Mouse (Mus musculus) cerebellum, postnatal 14 days (tissue): ENCODE measurements at regions not wholly inside any gene's neighbourhood (a gene's known extent, or its start where the extent isn't known, plus 50 kb on each side); places are given as distances from the start of the nearest gene placed in this dataset.
A peak's percentile ranks its signal among the peaks of the same experiment; 100 is the strongest.

ENCODE experiments used
- DNase-seq, 2 experiments: peaks; one replicate each; pipeline ENCODE4 v3.0.0; 2021; ENCODE audit warnings: mixed read lengths in 2 of 2

GRCm38 (mm10) chr16:76827674-76828441 is 185.6 kb upstream of the Usp25 start:
- peak; percentile 51 to 70 for DNase-seq

- peak; percentile 59 to 72 for DNase-seq
These were observed 192.2 kb upstream of the Usp25 start for GRCm38 (mm10) chr16:76821261-76821660.

GRCm38 (mm10) chr16:76816056-76816885 is 197.2 kb upstream of the Usp25 start:
- no peak for DNase-seq

- DNase-seq, result peak in 1 of 2 experiments; percentile 40
These were observed 209.8 kb upstream of the Usp25 start for GRCm38 (mm10) chr16:76803725-76804124.

GRCm38 (mm10) chr16:76786405-76787155 is 226.9 kb upstream of the Usp25 start:
- DNase-seq, result peak; percentile 49 to 64

- DNase-seq, result no peak
These were observed 230.8 kb upstream of the Usp25 start for GRCm38 (mm10) chr16:76782656-76783055.

- DNase-seq, result no peak
These were observed 237.7 kb upstream of the Usp25 start for GRCm38 (mm10) chr16:76775790-76776189.

- DNase-seq, result no peak
These were observed 239.5 kb upstream of the Usp25 start for GRCm38 (mm10) chr16:76774032-76774431.

GRCm38 (mm10) chr16:76773466-76773865 is 240.0 kb upstream of the Usp25 start:
- DNase-seq, result no peak

GRCm38 (mm10) chr16:76768607-76769006 is 244.9 kb upstream of the Usp25 start:
- DNase-seq, result peak; percentile 17 to 39

- no peak for DNase-seq
These were observed 246.9 kb upstream of the Usp25 start for GRCm38 (mm10) chr16:76766636-76767035.

- DNase-seq, result no peak
These were observed 248.0 kb upstream of the Usp25 start for GRCm38 (mm10) chr16:76765536-76765935.

- no peak for DNase-seq
These were observed 248.5 kb upstream of the Usp25 start for GRCm38 (mm10) chr16:76764994-76765393.

GRCm38 (mm10) chr16:76762619-76763283 is 250.8 kb upstream of the Usp25 start:
- no peak for DNase-seq

GRCm38 (mm10) chr16:76761848-76762247 is 251.7 kb upstream of the Usp25 start:
- DNase-seq, result no peak

GRCm38 (mm10) chr16:76761004-76761403 is 252.5 kb upstream of the Usp25 start:
- no peak for DNase-seq

GRCm38 (mm10) chr16:76754871-76755270 is 258.6 kb upstream of the Usp25 start:
- no peak for DNase-seq

- DNase-seq, result no peak
These were observed 267.1 kb upstream of the Usp25 start for GRCm38 (mm10) chr16:76746385-76746784.

- peak; percentile 42 to 52 for DNase-seq
These were observed 272.4 kb upstream of the Usp25 start for GRCm38 (mm10) chr16:76741141-76741540.

- peak; percentile 17 to 29 for DNase-seq
These were observed 287.5 kb upstream of the Usp25 start for GRCm38 (mm10) chr16:76725991-76726390.

GRCm38 (mm10) chr16:76725271-76725670 is 288.2 kb upstream of the Usp25 start:
- DNase-seq, result no peak

GRCm38 (mm10) chr16:76718809-76719208 is 294.7 kb upstream of the Usp25 start:
- DNase-seq, result no peak

- DNase-seq, result no peak
These were observed 295.4 kb upstream of the Usp25 start for GRCm38 (mm10) chr16:76718147-76718546.
